Mouse (Mus musculus) adrenal gland, adult 8-10 months (tissue): ENCODE results near the gene Cd9. TPM values are rescaled to one million over a fixed set of nuclear protein-coding genes. Genes with fewer than 3 reads are reported as not detected.
A peak's percentile ranks its signal among the peaks of the same experiment; 100 is the strongest.

ENCODE experiments used
- DNase-seq: peaks from one replicate; pipeline ENCODE4 v3.0.0; 2022
- total RNA-seq, 4 experiments: library from RNA; stranded (reverse); gene quantifications; 2 replicates each; pipeline ENCODE4 v1.2.4; 2022

The Cd9 gene
- total RNA-seq, 4 experiments from 2014 or later: 108 to 171 (median 144) TPM

GRCm38 (mm10) chr6:125433257-125433656 lies 61.3 kb downstream of the Cd9 start:
- DNase-seq: no peak

DNA sequence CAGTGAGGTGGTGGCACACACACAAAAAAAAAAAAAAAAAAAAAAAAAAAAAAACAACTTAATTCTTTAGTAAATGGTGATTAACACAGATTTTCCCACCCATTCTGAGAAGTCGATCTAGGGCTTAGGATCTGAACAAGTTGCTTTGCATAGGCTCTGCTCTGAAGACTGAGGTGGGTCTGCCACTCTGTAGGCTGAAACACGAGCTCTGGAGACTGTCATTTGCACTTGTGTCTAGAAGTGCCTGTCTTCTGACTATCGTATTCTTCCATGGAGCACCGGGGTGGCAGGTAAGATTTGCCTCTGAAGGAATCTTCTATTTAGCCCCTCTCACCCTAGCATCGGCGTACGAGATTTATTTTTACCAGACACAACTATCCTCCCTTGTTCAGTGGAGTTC lies 62.1 kb downstream of the Cd9 start:
- no peak for DNase-seq

DNA sequence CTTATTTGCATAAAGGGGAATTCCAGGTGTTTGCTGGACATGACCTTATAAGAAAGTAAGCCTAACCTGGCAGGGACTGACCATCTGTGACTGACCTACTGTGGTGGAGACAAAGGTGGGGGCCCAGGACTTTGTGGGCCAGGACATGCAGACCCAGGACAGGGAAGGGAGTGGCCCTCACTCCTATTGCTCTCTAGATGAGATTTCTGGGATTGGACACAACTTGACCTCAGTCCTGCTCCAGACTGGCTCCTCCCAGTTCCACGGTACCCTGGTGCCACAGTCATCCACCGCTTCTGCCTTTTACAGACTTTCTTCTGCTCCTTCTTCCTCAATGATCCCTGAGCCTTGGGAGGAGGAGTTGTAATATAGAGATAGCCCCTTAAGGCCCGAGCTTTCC lies 63.6 kb downstream of the Cd9 start:
- DNase-seq: no peak

- DNase-seq: no peak
Observed at GRCm38 (mm10) chr6:125430358-125430958, 64.1 kb downstream of the Cd9 start.

- no peak for DNase-seq
Observed at GRCm38 (mm10) chr6:125429741-125430140, 64.8 kb downstream of the Cd9 start.

DNA sequence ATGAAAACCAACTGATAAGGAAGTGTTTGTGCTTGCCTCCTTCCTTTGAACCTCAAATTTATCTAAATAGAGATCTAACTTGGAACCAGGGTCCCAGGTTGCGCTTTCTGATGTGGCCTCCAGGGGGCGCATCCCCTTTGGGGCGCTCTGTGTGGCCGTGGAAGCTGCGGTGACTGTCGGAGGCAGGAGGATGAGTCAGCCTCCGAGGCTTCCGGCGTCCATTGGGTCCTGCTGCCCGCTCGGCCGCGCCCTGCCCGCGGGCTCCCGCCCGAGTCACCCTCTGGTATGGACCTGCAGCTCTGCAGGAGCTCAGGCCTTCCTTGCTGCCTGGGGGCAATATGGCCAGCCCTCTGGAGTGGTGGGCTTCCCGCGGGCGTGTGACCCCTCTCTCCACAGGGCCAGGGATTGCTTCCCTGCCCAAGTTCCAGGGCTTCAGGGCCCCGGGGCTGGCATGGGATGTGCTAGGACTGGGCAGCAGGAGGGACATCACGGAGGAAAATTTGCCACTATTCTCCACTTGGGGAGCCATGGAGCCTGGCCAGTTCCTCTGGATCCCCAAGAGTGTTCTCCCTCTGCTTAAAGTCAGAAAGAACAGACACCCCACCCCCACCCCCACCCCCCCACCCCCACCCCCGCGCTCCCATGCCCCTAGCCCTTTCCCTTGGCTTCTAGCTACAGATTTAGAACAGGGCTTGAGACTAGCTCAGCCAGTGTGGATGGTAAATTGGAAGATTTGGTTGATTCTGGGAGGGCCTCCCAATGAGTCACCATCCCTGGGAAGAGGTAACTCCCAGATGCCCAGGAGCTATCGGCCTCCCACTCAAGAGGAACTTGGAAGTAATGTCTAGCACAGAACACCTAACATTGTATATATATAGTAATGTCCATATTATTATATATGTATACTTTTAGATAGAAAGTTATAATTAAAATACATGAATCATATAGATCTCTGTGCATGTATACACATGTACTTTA lies 67.9 kb downstream of the Cd9 start:
- peak; percentile 83 for DNase-seq

DNA sequence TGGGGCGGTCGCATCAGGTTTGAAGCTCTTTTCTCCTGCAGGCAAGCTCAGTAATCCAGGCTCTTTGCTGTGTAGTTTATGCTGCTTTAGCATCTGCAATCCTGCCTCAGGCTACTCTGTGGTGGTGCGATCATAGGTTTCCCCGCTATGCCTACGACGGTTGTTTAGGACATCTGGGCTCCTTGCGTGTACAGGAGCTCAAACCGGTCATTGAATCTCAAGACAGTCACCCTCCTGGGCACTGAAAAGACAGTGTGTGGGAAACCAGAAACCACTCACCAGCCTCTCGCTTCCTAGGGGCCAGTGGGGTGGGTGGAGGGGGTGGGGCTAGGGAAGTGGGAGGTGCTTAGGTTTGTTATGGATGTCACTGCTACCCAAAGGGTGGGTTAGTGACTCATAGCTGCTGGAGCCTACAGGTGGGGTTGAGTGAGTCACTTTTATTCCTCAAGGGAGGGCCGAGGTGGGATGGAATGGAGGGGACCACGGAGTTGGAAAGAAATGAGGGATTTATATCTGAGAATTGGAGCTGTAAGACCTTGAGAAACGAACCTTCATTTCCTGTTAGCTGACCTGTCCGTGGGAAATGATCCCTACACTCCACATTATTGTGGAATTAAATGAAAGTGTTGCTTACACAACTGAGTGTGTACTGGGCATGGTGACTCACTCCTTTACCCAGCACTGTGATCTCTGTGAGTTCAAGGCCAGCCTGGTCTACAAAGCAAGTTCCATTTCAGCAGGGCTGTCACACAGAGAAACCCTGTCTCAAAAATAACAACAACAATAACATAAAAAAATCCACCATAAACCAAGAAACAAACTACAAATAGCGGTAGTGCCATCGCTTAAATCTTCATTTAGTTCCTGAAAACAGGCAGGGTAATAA lies 69.1 kb downstream of the Cd9 start:
- DNase-seq: no peak

DNA sequence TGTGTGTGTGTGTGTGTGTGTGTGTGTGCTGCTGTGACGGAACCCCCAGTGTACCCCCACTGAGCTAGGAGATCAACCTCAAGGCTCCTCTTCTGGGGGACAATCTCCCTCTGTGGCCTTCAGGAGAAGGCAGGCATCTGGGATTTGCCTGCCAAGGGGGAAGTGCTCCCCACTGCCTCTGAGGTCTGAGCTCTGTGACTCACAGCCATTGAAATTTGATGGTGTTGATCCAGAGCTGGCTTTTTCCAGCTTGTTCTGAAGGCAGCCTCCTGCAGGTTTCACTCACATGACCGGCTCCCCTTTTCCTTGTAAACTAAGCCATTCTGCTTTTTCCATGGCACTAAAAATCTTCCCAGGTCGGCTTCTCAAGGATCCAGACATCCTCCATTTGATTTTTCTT lies 70.4 kb downstream of the Cd9 start:
- peak; percentile 59 for DNase-seq

- no peak for DNase-seq
Observed at GRCm38 (mm10) chr6:125423507-125423906, 71.1 kb downstream of the Cd9 start.

DNA sequence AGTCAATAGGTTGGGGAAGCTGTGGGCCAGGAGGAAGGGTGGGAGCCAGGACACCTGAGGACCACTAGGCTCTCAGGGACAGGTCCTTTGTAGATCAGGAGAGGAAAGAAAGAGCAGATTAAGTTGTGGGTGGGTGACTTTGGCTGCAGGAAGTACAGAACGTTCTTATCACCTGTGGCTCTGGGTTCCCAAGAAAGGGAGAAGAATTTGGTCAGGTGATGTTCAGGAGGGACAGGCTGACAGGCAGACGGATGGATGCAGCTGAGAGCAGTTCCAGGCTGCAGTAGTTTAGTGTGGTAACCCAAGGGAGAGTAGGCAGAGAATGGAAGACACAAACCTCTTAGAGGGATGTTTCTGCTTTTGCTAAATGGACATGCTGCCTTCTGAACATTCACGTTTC lies 71.5 kb downstream of the Cd9 start:
- DNase-seq: no peak

DNA sequence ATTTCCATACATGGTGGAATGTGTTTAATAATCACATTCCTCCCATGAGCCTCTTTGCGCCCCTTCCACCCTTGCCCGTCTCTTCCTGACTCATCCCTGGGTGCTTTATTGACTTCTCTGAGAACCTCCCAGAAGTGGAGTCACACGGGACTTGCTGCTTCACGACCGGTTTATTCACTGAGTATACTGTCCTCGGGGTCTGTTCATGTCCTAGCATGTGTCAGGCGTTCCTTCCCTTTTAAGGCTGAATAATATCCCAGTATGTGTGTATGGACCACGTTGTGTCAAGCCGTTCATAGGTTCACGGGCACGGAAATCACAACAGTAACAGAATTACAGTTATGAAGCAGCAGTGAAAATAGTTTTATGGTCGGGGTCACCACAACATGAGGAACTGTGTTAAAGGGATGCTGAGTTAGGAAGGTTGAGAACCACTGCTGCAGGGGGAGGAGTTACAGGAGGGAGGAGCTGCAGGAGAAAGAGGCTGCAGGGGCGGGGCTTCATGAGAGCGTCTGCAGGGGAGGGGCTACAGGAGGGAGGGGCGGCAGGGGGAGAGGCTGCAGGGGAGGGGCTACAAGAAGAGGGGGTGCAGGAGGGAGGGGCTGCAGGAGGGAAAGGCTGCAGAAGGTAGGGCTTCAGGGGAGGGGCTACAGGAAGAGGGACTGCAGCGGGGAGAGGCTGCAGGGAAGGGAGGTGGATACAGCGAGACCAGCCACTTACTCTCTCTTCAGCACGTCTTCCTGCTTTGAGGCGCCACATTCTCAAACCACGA lies 72.4 kb downstream of the Cd9 start:
- DNase-seq: peak; percentile 60

DNA sequence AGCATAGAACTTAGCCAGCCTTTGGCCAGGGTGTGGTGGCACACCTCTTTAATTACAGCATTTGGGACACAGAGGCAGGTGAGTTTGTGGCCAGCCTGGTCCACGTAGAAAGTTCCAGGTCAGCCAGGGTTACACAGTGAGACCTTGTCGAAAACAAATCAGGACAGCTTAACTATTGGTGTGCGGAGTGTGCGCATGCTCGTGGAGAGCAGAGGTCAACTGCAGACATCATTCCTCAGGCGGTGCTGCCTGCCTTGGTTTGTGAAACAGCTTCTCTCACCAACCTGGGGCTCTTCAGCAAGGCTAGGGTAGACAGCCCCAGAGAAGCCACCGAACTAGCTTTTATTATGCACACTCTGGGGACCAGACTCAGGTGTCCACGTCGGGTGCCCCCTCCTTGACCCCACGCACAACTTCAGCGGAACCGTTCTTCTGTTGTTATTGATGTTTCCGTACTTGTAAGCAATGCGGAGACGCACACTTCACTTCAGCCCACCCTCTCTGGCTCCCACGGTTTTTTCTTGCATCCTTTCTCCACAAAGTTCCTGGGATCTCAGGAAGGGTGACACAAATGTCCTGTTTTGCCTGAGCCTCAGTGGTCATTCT lies 74.0 kb downstream of the Cd9 start:
- no peak for DNase-seq

DNA sequence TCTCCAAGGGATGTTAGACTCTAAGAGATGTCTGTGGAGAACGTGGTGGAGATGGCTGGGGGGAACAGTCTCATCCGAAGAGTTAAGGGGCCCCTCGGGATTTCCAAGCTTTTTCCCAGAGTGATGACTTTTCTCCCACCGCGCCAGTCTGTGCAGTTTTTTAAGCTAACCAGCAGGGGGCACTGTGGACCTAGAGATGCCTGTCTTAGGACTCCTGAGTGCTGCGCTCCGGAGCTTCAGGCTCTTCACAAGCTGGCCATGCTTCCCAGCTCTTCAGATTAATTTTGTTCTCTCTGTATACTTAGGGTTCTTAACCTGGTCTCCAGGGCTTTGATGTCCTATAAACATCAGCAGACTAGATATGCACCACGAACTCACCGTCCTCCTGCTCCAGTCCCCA lies 75.8 kb downstream of the Cd9 start:
- DNase-seq: peak; percentile 71

GRCm38 (mm10) chr6:125413326-125413725 lies 81.3 kb downstream of the Cd9 start:
- DNase-seq: no peak

DNA sequence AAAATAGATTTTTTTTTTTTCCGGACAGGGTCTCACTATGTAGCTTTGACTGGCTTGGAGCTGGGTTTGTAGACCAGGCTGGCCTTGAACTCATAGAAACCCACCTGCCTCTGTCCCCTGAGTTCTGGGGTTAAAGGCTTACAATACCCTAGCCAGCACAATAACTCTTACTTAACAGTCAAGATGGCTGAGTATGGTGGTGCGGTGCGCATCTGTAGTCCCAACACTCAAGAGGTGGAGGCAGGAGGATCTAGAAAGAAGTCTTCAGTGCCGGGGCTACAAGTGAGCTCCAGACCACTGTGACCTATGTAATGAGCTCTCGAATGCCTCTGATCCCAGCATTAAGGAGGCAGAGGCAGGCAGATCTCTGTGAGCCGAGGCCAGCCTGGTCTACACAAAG lies 82.9 kb downstream of the Cd9 start:
- DNase-seq: no peak

- no peak for DNase-seq
Observed at GRCm38 (mm10) chr6:125410995-125411547, 83.5 kb downstream of the Cd9 start.

- no peak for DNase-seq
Observed at GRCm38 (mm10) chr6:125410551-125410950, 84.0 kb downstream of the Cd9 start.
